In the genomic region with DNA sequence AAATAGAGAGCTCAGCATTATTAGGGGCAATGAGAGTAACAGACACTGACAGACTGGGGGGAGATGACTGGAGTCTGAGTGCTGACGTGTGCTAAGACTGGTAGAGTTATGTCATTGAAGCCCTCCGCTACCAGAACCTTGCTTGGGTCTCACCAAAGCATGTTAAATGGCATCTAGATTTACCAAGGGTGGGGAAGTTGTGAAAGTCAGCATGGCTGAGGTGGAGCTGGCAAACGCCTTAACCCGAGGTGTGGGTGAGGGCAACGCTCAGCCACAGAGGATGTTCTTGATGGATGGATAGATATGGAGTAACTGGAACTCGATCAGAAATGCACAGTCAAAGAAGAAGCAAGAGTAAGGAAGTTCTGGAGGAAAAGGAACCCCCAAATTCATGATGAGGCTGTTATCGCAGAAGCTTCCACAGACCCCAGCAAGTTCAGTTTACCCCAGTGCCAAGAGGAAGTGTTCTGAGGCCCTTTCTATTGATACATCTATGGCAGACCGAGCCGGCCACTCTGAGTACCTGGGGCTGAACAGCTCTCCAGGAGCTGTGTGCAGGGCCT, we compare ENCODE assay signal across 23 mouse cellular contexts.
DNase-seq lines count a peak whose midpoint lies in the region; ATAC-seq and TF ChIP-seq lines count a peak whose summit lies in the region.
"Had no signal": no experiment of that assay in that cellular context is flagged by ENCODE, and none has a peak within 500 bp of the region (broad histone marks: within the 10 kb centered on the region; RNA-seq: fewer than 3 reads in every experiment).

No protein-coding gene starts in this region.

- H3K27me3 ChIP-seq in heart, adult 2 months (ENCODE audit: control insufficient read depth, insufficient read depth, low read length) = no peaks in the 10 kb centered on the region
- H3K27me3 ChIP-seq in kidney, embryonic 15.5 days = no peaks in the 10 kb centered on the region
- H3K27me3 ChIP-seq in stomach, embryonic 15.5 days (replicated peaks) = no peaks in the 10 kb centered on the region
- H3K27me3 ChIP-seq: forebrain, embryonic 13.5 days; hindbrain, embryonic 12.5 days had no signal

- intact Hi-C loops in heart, adult 2 months (cut with DNase I) = no loop called here

- no peak overlapping the region for H3K9ac ChIP-seq in heart, adult 2 months (ENCODE audit: low read depth, low read length)
- H3K9ac ChIP-seq in kidney, embryonic 15.5 days = no peak overlapping the region
- no peak overlapping the region for H3K9ac ChIP-seq in stomach, embryonic 15.5 days
- H3K9ac ChIP-seq: forebrain, embryonic 13.5 days; forebrain, postnatal 0 days; hindbrain, embryonic 12.5 days had no signal

- no peak for TF ChIP-seq POLR2A in heart, adult 2 months (IDR thresholded peaks at IDR 0.05; ENCODE audit: insufficient read depth, low read depth, low read length)

- no peaks in the 10 kb centered on the region for H3K9me3 ChIP-seq in kidney, embryonic 15.5 days (replicated peaks)
- H3K9me3 ChIP-seq in stomach, embryonic 15.5 days = no peaks in the 10 kb centered on the region
- H3K9me3 ChIP-seq: embryonic facial prominence, embryonic 10.5 days; forebrain, embryonic 13.5 days; heart, embryonic 10.5 days; hindbrain, embryonic 12.5 days had no signal

- DNase-seq in heart, adult 11 months = peak; percentile 75
- no peak for DNase-seq in heart, adult 2 months
- DNase-seq in kidney, postnatal 14 days = no peak
- no peak for DNase-seq in cerebellum, adult 11-12 months
- no peak for DNase-seq in urinary bladder, postnatal 25 days (ENCODE audit: low spot score)
- DNase-seq: adrenal gland, postnatal 10 days; B cell, adult 2 months; cerebellum, adult 11 months; cerebellum, adult 9-10 months; cerebellum, postnatal 25 days; forebrain, postnatal 0 days; gastrocnemius, postnatal 14 days; heart, postnatal 10 days; heart, postnatal 4 days had no signal

- H3K4me3 ChIP-seq in heart, adult 2 months = no peak overlapping the region
- H3K4me3 ChIP-seq in kidney, embryonic 15.5 days (replicated peaks) = no peak overlapping the region
- H3K4me3 ChIP-seq in stomach, embryonic 15.5 days (replicated peaks) = no peak overlapping the region
- H3K4me3 ChIP-seq: embryonic facial prominence, embryonic 10.5 days; forebrain, embryonic 13.5 days; heart, embryonic 10.5 days; hindbrain, embryonic 12.5 days had no signal

- TF ChIP-seq CTCF in heart, adult 2 months (IDR thresholded peaks at IDR 0.05) = no peak

- ATAC-seq in kidney, embryonic 15.5 days (replicated peaks; ENCODE audit: low FRiP score) = no peak
- peak; percentile 58 for ATAC-seq in granulocyte monocyte progenitor cell, adult 5-6 weeks (replicated peaks; ENCODE audit: poor library complexity, severe bottlenecking)
- ATAC-seq in stomach, embryonic 15.5 days (ENCODE audit: insufficient read depth, low FRiP score, low read depth) = no peak
- ATAC-seq: CD4-positive, CD25-positive, alpha-beta regulatory T cell, adult 4 months; forebrain, embryonic 13.5 days; forebrain, postnatal 0 days had no signal

- H3K27ac ChIP-seq in heart, adult 2 months = no peak overlapping the region
- H3K27ac ChIP-seq in kidney, embryonic 15.5 days = peak overlapping the region; percentile 80
- H3K27ac ChIP-seq in stomach, embryonic 15.5 days = peak overlapping the region; percentile 26; the same call in 1 of the 2 replicates
- H3K27ac ChIP-seq: embryonic facial prominence, embryonic 10.5 days; forebrain, embryonic 13.5 days; heart, embryonic 10.5 days; hindbrain, embryonic 12.5 days had no signal

- 87% methylated on average over 9 of the region's 9 CpGs for WGBS in heart, adult 2 months
- WGBS in kidney, embryonic 15.5 days = 81% methylated on average over 9 of the region's 9 CpGs
- whole genome bisulfite sequencing in stomach, embryonic 15.5 days = 71% methylated on average over 9 of the region's 9 CpGs

- no peak for TF ChIP-seq EP300 in heart, adult 2 months (IDR thresholded peaks at IDR 0.05; ENCODE audit: insufficient read depth, low read depth, low read length)

- no peaks in the 10 kb centered on the region; the same call in 1 of the 2 replicates for H3K4me1 ChIP-seq in heart, adult 2 months (ENCODE audit: control insufficient read depth, insufficient read depth, low read length)
- peaks cover 19% of the 10 kb centered on the region; the same call in 1 of the 2 replicates for H3K4me1 ChIP-seq in kidney, embryonic 15.5 days
- H3K4me1 ChIP-seq in stomach, embryonic 15.5 days = 0 out of 2 replicates have a peak, but pooled peaks cover 3% of the 10 kb centered on the region
- H3K4me1 ChIP-seq: embryonic facial prominence, embryonic 10.5 days had no signal

- H3K4me2 ChIP-seq in kidney, embryonic 15.5 days = no peak overlapping the region
- H3K4me2 ChIP-seq in stomach, embryonic 15.5 days = no peak overlapping the region
- H3K4me2 ChIP-seq: forebrain, embryonic 13.5 days; hindbrain, embryonic 12.5 days had no signal

- peaks cover 2% of the 10 kb centered on the region; the same call in 1 of the 2 replicates for H3K36me3 ChIP-seq in heart, adult 2 months (ENCODE audit: control insufficient read depth, insufficient read depth, low read length)
- peaks cover 16% of the 10 kb centered on the region for H3K36me3 ChIP-seq in kidney, embryonic 15.5 days
- H3K36me3 ChIP-seq in stomach, embryonic 15.5 days = peaks cover 4% of the 10 kb centered on the region; the same call in 1 of the 2 replicates
- H3K36me3 ChIP-seq: G1E had no signal

- no peaks in the 10 kb centered on the region for H3K79me2 ChIP-seq in heart, adult 2 months (replicated peaks; ENCODE audit: control insufficient read depth, insufficient read depth, low read length)
